Mouse (Mus musculus): Measurements from ENCODE around the gene Tbc1d9b. TPM values are rescaled to one million over a fixed set of nuclear protein-coding genes. Genes with fewer than 3 reads are reported as not detected.

The Tbc1d9b gene
- polyA plus RNA-seq, 1 experiment: 58.7 TPM

- Histone ChIP-seq H3K4me3 (ENCODE audit: control insufficient read depth, insufficient read depth, low read length) (no peak overlapping the region), H3K27ac (ENCODE audit: control insufficient read depth, insufficient read depth, low read length) (no peak overlapping the region), H3K4me1 (replicated peaks; ENCODE audit: control insufficient read depth, insufficient read depth, low read length) (no peaks in the 10 kb centered on the region), H3K36me3 (ENCODE audit: control insufficient read depth, insufficient read depth, low read length) (peaks cover 14% of the 10 kb centered on the region), H3K27me3 (ENCODE audit: control insufficient read depth, insufficient read depth, low read length) (no peaks in the 10 kb centered on the region)
- WGBS: 83% methylated on average over 4 of the region's 4 CpGs
- DNase-seq: no peak
- TF ChIP-seq CTCF (IDR thresholded peaks at IDR 0.05; ENCODE audit: borderline replicate concordance, control insufficient read depth, extremely low read depth, insufficient read depth, low read length, poor library complexity): no peak
- TF ChIP-seq POLR2A (IDR thresholded peaks at IDR 0.05; ENCODE audit: control insufficient read depth, extremely low read depth, insufficient read depth, low read length, poor library complexity): no peak
Observed at GRCm38 (mm10) chr11:50194793-50195192, 63.6 kb downstream of the Tbc1d9b start.

- 96% methylated on average over 4 of the region's 4 CpGs for WGBS
- H3K27ac ChIP-seq (ENCODE audit: control insufficient read depth, insufficient read depth, low read length): no peak overlapping the region
- peaks cover 41% of the 10 kb centered on the region for H3K36me3 ChIP-seq (ENCODE audit: control insufficient read depth, insufficient read depth, low read length)
Observed at GRCm38 (mm10) chr11:50197500-50197899, 66.3 kb downstream of the Tbc1d9b start.

GRCm38 (mm10) chr11:50198219-50198846 is 67.1 kb downstream of the Tbc1d9b start:
- no peak for DNase-seq
- H3K4me3 ChIP-seq (ENCODE audit: control insufficient read depth, insufficient read depth, low read length): no peak overlapping the region
- peaks cover 49% of the 10 kb centered on the region for H3K36me3 ChIP-seq (ENCODE audit: control insufficient read depth, insufficient read depth, low read length)
- H3K27me3 ChIP-seq (ENCODE audit: control insufficient read depth, insufficient read depth, low read length): no peaks in the 10 kb centered on the region
- WGBS: 97% methylated on average over 4 of the region's 5 CpGs
- H3K27ac ChIP-seq (ENCODE audit: control insufficient read depth, insufficient read depth, low read length): no peak overlapping the region
- TF ChIP-seq POLR2A (IDR thresholded peaks at IDR 0.05; ENCODE audit: control insufficient read depth, extremely low read depth, insufficient read depth, low read length, poor library complexity) (no peak), CTCF (IDR thresholded peaks at IDR 0.05; ENCODE audit: borderline replicate concordance, control insufficient read depth, extremely low read depth, insufficient read depth, low read length, poor library complexity) (no peak)
- H3K4me1 ChIP-seq (replicated peaks; ENCODE audit: control insufficient read depth, insufficient read depth, low read length): no peaks in the 10 kb centered on the region

More at GRCm38 (mm10) chr11:50197500-50197899, 66.3 kb downstream of the Tbc1d9b start:
- no peak for DNase-seq
- H3K4me1 ChIP-seq (replicated peaks; ENCODE audit: control insufficient read depth, insufficient read depth, low read length): no peaks in the 10 kb centered on the region
- H3K27me3 ChIP-seq (ENCODE audit: control insufficient read depth, insufficient read depth, low read length): no peaks in the 10 kb centered on the region
- H3K4me3 ChIP-seq (ENCODE audit: control insufficient read depth, insufficient read depth, low read length): no peak overlapping the region
- TF ChIP-seq POLR2A (IDR thresholded peaks at IDR 0.05; ENCODE audit: control insufficient read depth, extremely low read depth, insufficient read depth, low read length, poor library complexity): no peak
- no peak for TF ChIP-seq CTCF (IDR thresholded peaks at IDR 0.05; ENCODE audit: borderline replicate concordance, control insufficient read depth, extremely low read depth, insufficient read depth, low read length, poor library complexity)

- TF ChIP-seq CTCF (IDR thresholded peaks at IDR 0.05; ENCODE audit: borderline replicate concordance, control insufficient read depth, extremely low read depth, insufficient read depth, low read length, poor library complexity): no peak
- no peak for TF ChIP-seq POLR2A (IDR thresholded peaks at IDR 0.05; ENCODE audit: control insufficient read depth, extremely low read depth, insufficient read depth, low read length, poor library complexity)
- Histone ChIP-seq H3K4me3 (ENCODE audit: control insufficient read depth, insufficient read depth, low read length) (no peak overlapping the region), H3K27ac (ENCODE audit: control insufficient read depth, insufficient read depth, low read length) (no peak overlapping the region), H3K4me1 (replicated peaks; ENCODE audit: control insufficient read depth, insufficient read depth, low read length) (no peaks in the 10 kb centered on the region), H3K36me3 (ENCODE audit: control insufficient read depth, insufficient read depth, low read length) (peaks cover 51% of the 10 kb centered on the region), H3K27me3 (ENCODE audit: control insufficient read depth, insufficient read depth, low read length) (no peaks in the 10 kb centered on the region)
- DNase-seq: no peak
- WGBS: 98% methylated on average over 2 of the region's 2 CpGs
Observed at GRCm38 (mm10) chr11:50198916-50199315, 67.7 kb downstream of the Tbc1d9b start.

GRCm38 (mm10) chr11:50200613-50201012 is 69.4 kb downstream of the Tbc1d9b start:
- Histone ChIP-seq H3K4me3 (ENCODE audit: control insufficient read depth, insufficient read depth, low read length) (no peak overlapping the region), H3K27ac (ENCODE audit: control insufficient read depth, insufficient read depth, low read length) (no peak overlapping the region), H3K36me3 (ENCODE audit: control insufficient read depth, insufficient read depth, low read length) (peaks cover 67% of the 10 kb centered on the region), H3K27me3 (ENCODE audit: control insufficient read depth, insufficient read depth, low read length) (no peaks in the 10 kb centered on the region), H3K4me1 (replicated peaks; ENCODE audit: control insufficient read depth, insufficient read depth, low read length) (no peaks in the 10 kb centered on the region)
- WGBS: 92% methylated on average over 8 of the region's 8 CpGs
- DNase-seq: no peak
- TF ChIP-seq CTCF (IDR thresholded peaks at IDR 0.05; ENCODE audit: borderline replicate concordance, control insufficient read depth, extremely low read depth, insufficient read depth, low read length, poor library complexity): no peak
- no peak for TF ChIP-seq POLR2A (IDR thresholded peaks at IDR 0.05; ENCODE audit: control insufficient read depth, extremely low read depth, insufficient read depth, low read length, poor library complexity)

GRCm38 (mm10) chr11:50201590-50201989 is 70.4 kb downstream of the Tbc1d9b start:
- Histone ChIP-seq H3K4me3 (ENCODE audit: control insufficient read depth, insufficient read depth, low read length) (no peak overlapping the region), H3K36me3 (ENCODE audit: control insufficient read depth, insufficient read depth, low read length) (peaks cover 76% of the 10 kb centered on the region), H3K4me1 (replicated peaks; ENCODE audit: control insufficient read depth, insufficient read depth, low read length) (no peaks in the 10 kb centered on the region), H3K27ac (ENCODE audit: control insufficient read depth, insufficient read depth, low read length) (no peak overlapping the region), H3K27me3 (ENCODE audit: control insufficient read depth, insufficient read depth, low read length) (no peaks in the 10 kb centered on the region)
- TF ChIP-seq POLR2A (IDR thresholded peaks at IDR 0.05; ENCODE audit: control insufficient read depth, extremely low read depth, insufficient read depth, low read length, poor library complexity): no peak
- TF ChIP-seq CTCF (IDR thresholded peaks at IDR 0.05; ENCODE audit: borderline replicate concordance, control insufficient read depth, extremely low read depth, insufficient read depth, low read length, poor library complexity): no peak
- DNase-seq: no peak
- 96% methylated on average over 3 of the region's 3 CpGs for WGBS
